Mouse (Mus musculus): ENCODE measurements around the gene Tpsg1.

DNA sequence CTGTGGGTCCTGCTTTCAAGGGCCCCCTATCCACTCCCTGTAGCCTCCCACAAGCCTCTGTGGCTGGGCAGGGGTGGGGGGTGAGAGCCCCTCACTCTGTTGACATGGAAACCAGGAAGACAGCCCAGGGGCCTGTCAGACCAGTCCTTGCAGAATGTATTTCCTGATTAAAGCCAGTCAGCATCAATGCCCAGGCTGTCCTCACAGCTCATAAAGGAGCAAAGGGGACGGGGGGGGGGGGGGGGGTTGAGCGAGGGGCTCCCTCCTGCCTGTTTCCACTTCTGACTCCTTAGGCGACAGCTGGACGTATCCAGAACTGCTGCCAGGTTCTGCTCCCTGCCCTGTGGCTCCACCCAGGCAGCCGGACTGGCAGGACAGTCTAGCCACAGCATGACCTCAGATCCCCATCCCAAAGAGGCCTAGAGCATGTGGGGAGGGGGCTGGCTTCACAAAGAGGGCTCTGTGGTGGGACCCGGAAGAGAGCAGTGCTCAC is 46.4 kb downstream of the Tpsg1 start:
- TF ChIP-seq POLR2A (IDR thresholded peaks at IDR 0.05; ENCODE audit: control insufficient read depth, low read depth, low read length), result no peak
- no peak for TF ChIP-seq CTCF (IDR thresholded peaks at IDR 0.05; ENCODE audit: control insufficient read depth, insufficient read depth, insufficient replicate concordance, low read depth, low read length)
